Mouse (Mus musculus): ENCODE measurements at regions not wholly inside any gene's neighbourhood (a gene's known extent, or its start where the extent isn't known, plus 50 kb on each side); places are given as distances from the start of the nearest gene placed in this dataset.

- no peak for TF ChIP-seq CTCF (IDR thresholded peaks at IDR 0.05; ENCODE audit: extremely low read depth, insufficient read depth, low read length)
- no peak for TF ChIP-seq POLR2A (IDR thresholded peaks at IDR 0.05; ENCODE audit: extremely low read depth, insufficient read depth, low read length)
These were observed 169.7 kb downstream of the Snx13 start for GRCm38 (mm10) chr12:35216725-35217124.

All from cortical plate, adult 2 months (tissue).